In genomic region chr3:69205266-69206054, GRCm38 (mm10) we compare ENCODE assay signal across 9 mouse cellular contexts. TPM values are rescaled to one million over a fixed set of nuclear protein-coding genes. Genes with fewer than 3 reads are reported as not detected.
DNase-seq lines count a peak whose midpoint lies in the region; ATAC-seq and TF ChIP-seq lines count a peak whose summit lies in the region.
"Had no signal": no experiment of that assay in that cellular context is flagged by ENCODE, and none has a peak within 500 bp of the region (broad histone marks: within the 10 kb centered on the region; RNA-seq: fewer than 3 reads in every experiment).

No protein-coding gene starts in this region.

- DNase-seq in B cell, adult 2 months, result peak; percentile 17 to 18
- DNase-seq in adrenal gland, adult (ENCODE audit: inconsistent age in 2 of 2, low spot score in 1 of 2), result peak; percentile 69 to 84
- peak; percentile 2 for DNase-seq in lung, postnatal 14 days
- DNase-seq in left cerebral cortex, postnatal 36 days (ENCODE audit: low spot score in 2 of 2), result no peak
- DNase-seq in urinary bladder, postnatal 25 days (ENCODE audit: low spot score), result no peak
- DNase-seq in layer of hippocampus, adult 2 months (ENCODE audit: low spot score in 2 of 2), result no peak

- H3K36me3 ChIP-seq in heart, embryonic 14.5 days (ENCODE audit: control insufficient read depth, insufficient read depth, low read length), result no peaks in the 10 kb centered on the region
- H3K36me3 ChIP-seq in midbrain, embryonic 16.5 days (ENCODE audit: control insufficient read depth, insufficient read depth, low read length), result no peaks in the 10 kb centered on the region
- H3K36me3 ChIP-seq: limb, embryonic 15.5 days had no signal

- peak overlapping the region; percentile 21 for H3K4me2 ChIP-seq in heart, embryonic 14.5 days (ENCODE audit: low read length)
- H3K4me2 ChIP-seq in midbrain, embryonic 16.5 days (ENCODE audit: low read length), result no peak overlapping the region
- H3K4me2 ChIP-seq: limb, embryonic 15.5 days had no signal

- no peak for ATAC-seq in heart, embryonic 14.5 days (ENCODE audit: insufficient number of reproducible peaks, insufficient read depth, low FRiP score, low read depth)
- ATAC-seq in midbrain, embryonic 16.5 days, result no peak

- H3K4me1 ChIP-seq in heart, embryonic 14.5 days (ENCODE audit: control insufficient read depth in 2 of 2, insufficient read depth in 2 of 2, low read length in 2 of 2), result peaks cover 7 to 8% of the 10 kb centered on the region in 2 experiments
- no peaks in the 10 kb centered on the region for H3K4me1 ChIP-seq in midbrain, embryonic 16.5 days (ENCODE audit: control insufficient read depth, insufficient read depth, low read length)
- H3K4me1 ChIP-seq: limb, embryonic 15.5 days had no signal

- H3K27me3 ChIP-seq in heart, embryonic 14.5 days (ENCODE audit: control insufficient read depth, insufficient read depth, low read length), result no peaks in the 10 kb centered on the region
- H3K27me3 ChIP-seq in midbrain, embryonic 16.5 days (ENCODE audit: control insufficient read depth, insufficient read depth, low read depth, low read length), result no peaks in the 10 kb centered on the region
- H3K27me3 ChIP-seq: limb, embryonic 15.5 days had no signal

- no peak overlapping the region for H3K27ac ChIP-seq in heart, embryonic 14.5 days (replicated peaks in 1 of 2; ENCODE audit: control insufficient read depth in 1 of 2, insufficient read depth in 1 of 2, low read depth in 2 of 2, low read length in 2 of 2)
- no peak overlapping the region for H3K27ac ChIP-seq in layer of hippocampus, adult 2 months
- no peak overlapping the region for H3K27ac ChIP-seq in midbrain, embryonic 16.5 days (ENCODE audit: low read length)
- H3K27ac ChIP-seq: limb, embryonic 15.5 days had no signal

- no peaks in the 10 kb centered on the region for H3K9me3 ChIP-seq in heart, embryonic 14.5 days (ENCODE audit: control insufficient read depth, low read length)
- H3K9me3 ChIP-seq in midbrain, embryonic 16.5 days (replicated peaks; ENCODE audit: control insufficient read depth, low read length, poor library complexity, severe bottlenecking), result no peaks in the 10 kb centered on the region
- H3K9me3 ChIP-seq: limb, embryonic 15.5 days had no signal

- TF ChIP-seq CTCF in layer of hippocampus, adult 2 months (conservative IDR thresholded peaks at IDR 0.05), result no peak

- 25% methylated on average over 7 of the region's 7 CpGs for WGBS in heart, embryonic 14.5 days
- WGBS in midbrain, embryonic 16.5 days, result 76% methylated on average over 7 of the region's 7 CpGs

- no peak overlapping the region for H3K9ac ChIP-seq in heart, embryonic 14.5 days (ENCODE audit: low read length)
- H3K9ac ChIP-seq in midbrain, embryonic 16.5 days (ENCODE audit: low read depth, low read length), result no peak overlapping the region
- H3K9ac ChIP-seq: limb, embryonic 15.5 days had no signal

- no peak overlapping the region for H3K4me3 ChIP-seq in heart, embryonic 14.5 days (ENCODE audit: control insufficient read depth in 1 of 2, insufficient read depth in 1 of 2, low read depth in 1 of 2, low read length in 2 of 2)
- no peak overlapping the region for H3K4me3 ChIP-seq in layer of hippocampus, adult 2 months
- H3K4me3 ChIP-seq in midbrain, embryonic 16.5 days (ENCODE audit: low read depth, low read length), result no peak overlapping the region
- H3K4me3 ChIP-seq: limb, embryonic 15.5 days had no signal

- intact Hi-C loops in left cerebral cortex, postnatal 36 days (cut with DNase I), result no loop called here

RNA-seq across cellular contexts. Expression of gene Arl14, which starts 16.8 kb away (rescaled TPM):
- not detected in 2 replicates for polyA plus RNA-seq in heart, embryonic 14.5 days (2014; fragmentation: Nextera tagmentation; extraction: Ambion mirVana)
- not detected for total RNA-seq in left cerebral cortex, postnatal 36 days (2021)
- not detected for total RNA-seq in layer of hippocampus, adult 2 months (2021)
- not detected in 2 replicates for polyA plus RNA-seq in midbrain, embryonic 16.5 days (2015; fragmentation: Nextera tagmentation; extraction: Ambion mirVana)
- polyA plus RNA-seq: limb, embryonic 15.5 days had no signal

Comparison
In these comparisons a context has a peak if more than half of its experiments do, and no peak if none do; other contexts are left out.
1. DNase-seq: peak in B cell, adult 2 months (2 of 2), adrenal gland, adult (2 of 2) and lung, postnatal 14 days (single experiment); none in left cerebral cortex, postnatal 36 days (0 of 2), urinary bladder, postnatal 25 days (single experiment) and layer of hippocampus, adult 2 months (0 of 2).